16 mouse cellular contexts compared by ENCODE assay signal in genomic region chr6:108529150-108529549, GRCm38 (mm10).
A peak's percentile ranks its signal among the peaks of the same experiment; 100 is the strongest.
DNase-seq lines count a peak whose midpoint lies in the region; ATAC-seq and TF ChIP-seq lines count a peak whose summit lies in the region.
"Had no signal": no experiment of that assay in that cellular context is flagged by ENCODE, and none has a peak within 500 bp of the region (broad histone marks: within the 10 kb centered on the region; RNA-seq: fewer than 3 reads in every experiment).

No protein-coding gene starts in this region.

- no peaks in the 10 kb centered on the region for H3K27me3 ChIP-seq in lung, embryonic 14.5 days (ENCODE audit: insufficient read depth, low read length)
- no peaks in the 10 kb centered on the region for H3K27me3 ChIP-seq in intestine, embryonic 15.5 days (replicated peaks)
- no peaks in the 10 kb centered on the region for H3K27me3 ChIP-seq in stomach, embryonic 15.5 days (replicated peaks)
- H3K27me3 ChIP-seq in hindbrain, embryonic 16.5 days (replicated peaks; ENCODE audit: control insufficient read depth, insufficient read depth, low read length), result no peaks in the 10 kb centered on the region
- H3K27me3 ChIP-seq: Patski had no signal

- 0 out of 2 replicates have a peak, but pooled peaks cover 3% of the 10 kb centered on the region for H3K36me3 ChIP-seq in lung, embryonic 14.5 days (ENCODE audit: insufficient read depth)
- no peaks in the 10 kb centered on the region for H3K36me3 ChIP-seq in intestine, embryonic 15.5 days
- H3K36me3 ChIP-seq in macrophage (ENCODE audit: inconsistent target), result no peaks in the 10 kb centered on the region
- no peaks in the 10 kb centered on the region for H3K36me3 ChIP-seq in stomach, embryonic 15.5 days
- H3K36me3 ChIP-seq in hindbrain, embryonic 16.5 days (ENCODE audit: control insufficient read depth, insufficient read depth, low read length), result no peaks in the 10 kb centered on the region

- no peak overlapping the region for H3K4me3 ChIP-seq in lung, embryonic 14.5 days (ENCODE audit: low read depth, low read length)
- no peak overlapping the region for H3K4me3 ChIP-seq in intestine, embryonic 15.5 days (replicated peaks)
- no peak overlapping the region for H3K4me3 ChIP-seq in macrophage (ENCODE audit: inconsistent target)
- H3K4me3 ChIP-seq in stomach, embryonic 15.5 days (replicated peaks), result no peak overlapping the region
- no peak overlapping the region for H3K4me3 ChIP-seq in hindbrain, embryonic 16.5 days (ENCODE audit: low read length)
- H3K4me3 ChIP-seq: midbrain, embryonic 10.5 days had no signal

- TF ChIP-seq CTCF in lung, embryonic 14.5 days (IDR thresholded peaks at IDR 0.05; ENCODE audit: low read depth), result no peak

- peaks cover 8% of the 10 kb centered on the region for H3K4me1 ChIP-seq in lung, embryonic 14.5 days (ENCODE audit: insufficient read depth)
- peaks cover 30% of the 10 kb centered on the region for H3K4me1 ChIP-seq in intestine, embryonic 15.5 days (replicated peaks)
- H3K4me1 ChIP-seq in stomach, embryonic 15.5 days, result peaks cover 18% of the 10 kb centered on the region
- H3K4me1 ChIP-seq in hindbrain, embryonic 16.5 days (ENCODE audit: control insufficient read depth, insufficient read depth, low read depth, low read length), result peaks cover 3% of the 10 kb centered on the region; the same call in 1 of the 2 replicates

- H3K4me2 ChIP-seq in lung, embryonic 14.5 days, result no peak overlapping the region
- no peak overlapping the region for H3K4me2 ChIP-seq in intestine, embryonic 15.5 days (replicated peaks)
- no peak overlapping the region for H3K4me2 ChIP-seq in stomach, embryonic 15.5 days
- H3K4me2 ChIP-seq in hindbrain, embryonic 16.5 days (ENCODE audit: low read length), result no peak overlapping the region

- no peaks in the 10 kb centered on the region for H3K9me3 ChIP-seq in lung, embryonic 14.5 days (ENCODE audit: low read depth, low read length)
- H3K9me3 ChIP-seq in intestine, embryonic 15.5 days, result no peaks in the 10 kb centered on the region
- no peaks in the 10 kb centered on the region for H3K9me3 ChIP-seq in stomach, embryonic 15.5 days
- H3K9me3 ChIP-seq in hindbrain, embryonic 16.5 days (ENCODE audit: control insufficient read depth, low read length), result no peaks in the 10 kb centered on the region
- H3K9me3 ChIP-seq: midbrain, embryonic 10.5 days had no signal

- ATAC-seq in lung, embryonic 14.5 days (ENCODE audit: insufficient read depth), result peak; percentile 37; the same call in 1 of the 2 replicates
- peak; percentile 23; the same call in 1 of the 2 replicates for ATAC-seq in intestine, embryonic 15.5 days
- peak; percentile 89 for ATAC-seq in stomach, embryonic 15.5 days (ENCODE audit: insufficient read depth, low FRiP score, low read depth)
- no peak for ATAC-seq in hindbrain, embryonic 16.5 days
- ATAC-seq: Patski had no signal

- no peak overlapping the region for H3K27ac ChIP-seq in lung, embryonic 14.5 days (ENCODE audit: low read depth)
- H3K27ac ChIP-seq in intestine, embryonic 15.5 days, result no peak overlapping the region
- H3K27ac ChIP-seq in macrophage, result peak overlapping the region; percentile 76
- H3K27ac ChIP-seq in stomach, embryonic 15.5 days, result no peak overlapping the region
- H3K27ac ChIP-seq in hindbrain, embryonic 16.5 days (ENCODE audit: low read depth, low read length), result no peak overlapping the region
- H3K27ac ChIP-seq: midbrain, embryonic 10.5 days had no signal

- no peak for DNase-seq in lung, embryonic 14.5 days
- no peak for DNase-seq in lung, postnatal 14 days
- DNase-seq in kidney, postnatal 36 days, result no peak
- DNase-seq in retina, embryonic 14.5 days (ENCODE audit: low spot score), result no peak
- DNase-seq: adrenal gland, adult 2 months; cerebellum, adult 11-12 months; embryo, embryonic 11 days; heart, postnatal 10 days; lung, adult 18-20 months; thymus, postnatal 25 days had no signal

- 88% methylated on average over 3 of the region's 3 CpGs for WGBS in lung, embryonic 14.5 days
- 90% methylated on average over 3 of the region's 3 CpGs for WGBS in intestine, embryonic 15.5 days
- WGBS in macrophage (ENCODE audit: missing documents), result 79% methylated on average over 3 of the region's 3 CpGs
- 84% methylated on average over 3 of the region's 3 CpGs for WGBS in stomach, embryonic 15.5 days
- WGBS in hindbrain, embryonic 16.5 days, result 74% methylated on average over 3 of the region's 3 CpGs

- no peaks in the 10 kb centered on the region for H3K79me2 ChIP-seq in macrophage (ENCODE audit: inconsistent target)

- no peak overlapping the region for H3K9ac ChIP-seq in lung, embryonic 14.5 days
- no peak overlapping the region for H3K9ac ChIP-seq in intestine, embryonic 15.5 days
- H3K9ac ChIP-seq in stomach, embryonic 15.5 days, result no peak overlapping the region
- H3K9ac ChIP-seq in hindbrain, embryonic 16.5 days (ENCODE audit: low read depth, low read length), result no peak overlapping the region
